Mouse (Mus musculus): ENCODE measurements around the gene Abhd6. TPM values are rescaled to one million over a fixed set of nuclear protein-coding genes. Genes with fewer than 3 reads are reported as not detected.

The Abhd6 gene
- polyA plus RNA-seq, 2 experiments, result 11.2 to 21.8 TPM

DNA sequence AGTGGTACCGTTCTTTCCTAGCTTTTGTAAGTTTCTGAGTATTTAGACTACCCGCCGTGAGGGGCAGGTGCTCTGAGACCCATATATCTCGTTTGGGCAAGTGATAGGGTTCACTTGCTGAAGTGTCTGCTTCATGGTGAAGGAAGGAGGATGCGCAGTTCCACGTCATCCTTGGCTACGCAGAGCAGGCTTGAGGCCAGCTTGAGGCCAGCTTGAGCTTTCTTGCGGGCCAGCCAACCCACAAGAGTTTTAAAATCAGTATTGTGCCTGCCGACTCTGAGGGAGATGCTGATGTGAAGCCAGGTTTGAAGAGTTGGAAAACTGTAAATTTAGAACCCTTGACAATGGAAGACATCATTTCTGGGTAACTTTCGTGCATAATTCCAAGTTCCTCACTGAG is 5.2 kb downstream of the Abhd6 start:
- Histone ChIP-seq H3K36me3 (ENCODE audit: control insufficient read depth, insufficient read depth, low read length) (no peaks in the 10 kb centered on the region), H3K9me3 (ENCODE audit: control insufficient read depth, low read length) (no peaks in the 10 kb centered on the region), H3K27me3 (ENCODE audit: control insufficient read depth, insufficient read depth, low read length) (peaks cover 12% of the 10 kb centered on the region; the same call in 1 of the 2 replicates), H3K4me1 (ENCODE audit: control insufficient read depth, insufficient read depth, low read length) (peaks cover 27% of the 10 kb centered on the region), H3K27ac (replicated peaks; ENCODE audit: low read depth, low read length) (peak overlapping the region; percentile 27; the same call in 1 of the 2 replicates), H3K4me2 (replicated peaks; ENCODE audit: low read depth, low read length, severe bottlenecking) (no peak overlapping the region), H3K4me3 (replicated peaks; ENCODE audit: low read length) (no peak overlapping the region), H3K9ac (ENCODE audit: low read depth, low read length, severe bottlenecking) (no peak overlapping the region)
- 55% methylated on average over 10 of the region's 10 CpGs for WGBS
- ATAC-seq (ENCODE audit: low FRiP score, low read depth) (no peak), DNase-seq (ENCODE audit: low spot score) (no peak)
- no peak for TF ChIP-seq POLR2A (IDR thresholded peaks at IDR 0.05; ENCODE audit: borderline replicate concordance, extremely low read depth, insufficient read depth, insufficient read length)

DNA sequence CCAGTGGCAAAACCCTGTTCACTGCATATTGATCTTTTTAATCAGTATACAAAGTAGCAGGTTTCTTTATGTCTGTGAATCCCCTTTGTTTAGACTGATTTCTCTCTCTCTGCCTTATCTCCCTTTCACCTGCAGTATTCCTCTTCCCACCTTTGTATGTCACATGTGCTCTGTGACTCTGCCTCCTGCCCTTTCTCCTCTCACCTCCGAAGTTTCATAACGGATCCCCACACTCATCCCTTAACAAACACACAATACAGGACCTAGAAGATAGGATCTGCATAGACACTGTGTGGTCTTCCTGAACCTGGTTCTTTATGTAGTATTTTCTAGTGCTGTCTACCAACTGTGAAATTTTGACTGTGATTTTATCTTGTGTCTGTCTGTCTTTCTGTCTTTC is 8.6 kb downstream of the Abhd6 start:
- Histone ChIP-seq H3K4me1 (ENCODE audit: control insufficient read depth, insufficient read depth, low read length) (peaks cover 16% of the 10 kb centered on the region), H3K4me2 (replicated peaks; ENCODE audit: low read depth, low read length, severe bottlenecking) (no peak overlapping the region), H3K4me3 (replicated peaks; ENCODE audit: low read length) (no peak overlapping the region), H3K27me3 (ENCODE audit: control insufficient read depth, insufficient read depth, low read length) (0 out of 2 replicates have a peak, but pooled peaks cover 5% of the 10 kb centered on the region), H3K27ac (replicated peaks; ENCODE audit: low read depth, low read length) (no peak overlapping the region), H3K9ac (ENCODE audit: low read depth, low read length, severe bottlenecking) (no peak overlapping the region), H3K9me3 (ENCODE audit: control insufficient read depth, low read length) (no peaks in the 10 kb centered on the region), H3K36me3 (ENCODE audit: control insufficient read depth, insufficient read depth, low read length) (no peaks in the 10 kb centered on the region)
- no peak for TF ChIP-seq POLR2A (IDR thresholded peaks at IDR 0.05; ENCODE audit: borderline replicate concordance, extremely low read depth, insufficient read depth, insufficient read length)
- WGBS, result 83% methylated on average over 2 of the region's 2 CpGs
- ATAC-seq (ENCODE audit: low FRiP score, low read depth) (no peak), DNase-seq (ENCODE audit: low spot score) (no peak)

DNA sequence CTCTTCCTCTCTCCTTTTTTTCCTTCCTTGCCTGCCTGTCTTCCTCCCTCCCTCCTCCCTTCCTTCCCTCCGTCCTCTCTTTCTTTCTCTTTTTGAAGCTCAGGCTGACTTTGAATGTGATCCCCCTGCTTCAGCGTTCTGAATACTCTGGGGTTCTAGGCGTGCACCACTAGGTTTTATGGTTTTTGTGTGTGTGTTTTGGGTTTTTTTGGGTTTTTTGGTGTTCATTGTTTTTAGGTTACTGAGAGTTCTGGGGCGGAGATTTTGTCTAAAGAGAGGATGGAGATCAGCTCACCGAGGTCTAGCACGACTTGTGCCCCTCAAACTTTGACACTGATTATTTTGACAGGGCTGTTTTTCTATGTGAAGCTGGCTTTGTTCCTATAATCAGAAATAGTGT is 9.2 kb downstream of the Abhd6 start:
- H3K9me3 ChIP-seq (ENCODE audit: control insufficient read depth, low read length), result no peaks in the 10 kb centered on the region
- H3K4me3 ChIP-seq (replicated peaks; ENCODE audit: low read length), result no peak overlapping the region
- DNase-seq (ENCODE audit: low spot score) (no peak), ATAC-seq (ENCODE audit: low FRiP score, low read depth) (no peak)
- H3K9ac ChIP-seq (ENCODE audit: low read depth, low read length, severe bottlenecking), result no peak overlapping the region
- no peak overlapping the region for H3K4me2 ChIP-seq (replicated peaks; ENCODE audit: low read depth, low read length, severe bottlenecking)
- 0 out of 2 replicates have a peak, but pooled peaks cover 5% of the 10 kb centered on the region for H3K27me3 ChIP-seq (ENCODE audit: control insufficient read depth, insufficient read depth, low read length)
- H3K36me3 ChIP-seq (ENCODE audit: control insufficient read depth, insufficient read depth, low read length), result no peaks in the 10 kb centered on the region
- TF ChIP-seq POLR2A (IDR thresholded peaks at IDR 0.05; ENCODE audit: borderline replicate concordance, extremely low read depth, insufficient read depth, insufficient read length), result no peak
- 78% methylated on average over 6 of the region's 6 CpGs for WGBS
- H3K4me1 ChIP-seq (ENCODE audit: control insufficient read depth, insufficient read depth, low read length), result peaks cover 16% of the 10 kb centered on the region
- H3K27ac ChIP-seq (replicated peaks; ENCODE audit: low read depth, low read length), result no peak overlapping the region

DNA sequence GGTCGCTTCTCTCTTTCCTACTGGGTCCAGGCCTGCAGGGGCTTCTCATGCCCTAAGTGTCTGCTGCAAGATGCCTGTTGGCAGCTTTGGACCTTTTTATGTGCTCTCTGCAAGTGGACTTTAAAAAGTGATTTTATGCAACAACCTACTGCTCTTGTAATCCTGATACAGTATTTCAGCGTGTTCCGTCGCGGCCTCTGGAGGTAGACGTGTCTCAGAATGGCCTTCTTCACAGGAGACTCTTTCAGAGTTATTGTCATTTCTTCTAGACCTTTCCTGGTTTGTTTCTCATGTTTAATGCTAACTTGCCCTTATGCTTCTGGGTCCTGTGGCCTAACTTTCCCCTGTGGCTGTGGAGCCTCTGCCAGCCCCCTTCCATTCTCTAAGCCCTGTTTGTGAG is 13.1 kb downstream of the Abhd6 start:
- H3K4me3 ChIP-seq (replicated peaks; ENCODE audit: low read length), result no peak overlapping the region
- ATAC-seq (ENCODE audit: low FRiP score, low read depth) (no peak), DNase-seq (ENCODE audit: low spot score) (no peak)
- H3K27me3 ChIP-seq (ENCODE audit: control insufficient read depth, insufficient read depth, low read length), result no peaks in the 10 kb centered on the region
- H3K9me3 ChIP-seq (ENCODE audit: control insufficient read depth, low read length), result no peaks in the 10 kb centered on the region
- no peak overlapping the region for H3K27ac ChIP-seq (replicated peaks; ENCODE audit: low read depth, low read length)
- no peak overlapping the region for H3K9ac ChIP-seq (ENCODE audit: low read depth, low read length, severe bottlenecking)
- TF ChIP-seq POLR2A (IDR thresholded peaks at IDR 0.05; ENCODE audit: borderline replicate concordance, extremely low read depth, insufficient read depth, insufficient read length), result no peak
- no peaks in the 10 kb centered on the region for H3K36me3 ChIP-seq (ENCODE audit: control insufficient read depth, insufficient read depth, low read length)
- 84% methylated on average over 6 of the region's 6 CpGs for WGBS
- no peak overlapping the region for H3K4me2 ChIP-seq (replicated peaks; ENCODE audit: low read depth, low read length, severe bottlenecking)
- H3K4me1 ChIP-seq (ENCODE audit: control insufficient read depth, insufficient read depth, low read length), result peaks cover under 1% of the 10 kb centered on the region; the same call in 1 of the 2 replicates

DNA sequence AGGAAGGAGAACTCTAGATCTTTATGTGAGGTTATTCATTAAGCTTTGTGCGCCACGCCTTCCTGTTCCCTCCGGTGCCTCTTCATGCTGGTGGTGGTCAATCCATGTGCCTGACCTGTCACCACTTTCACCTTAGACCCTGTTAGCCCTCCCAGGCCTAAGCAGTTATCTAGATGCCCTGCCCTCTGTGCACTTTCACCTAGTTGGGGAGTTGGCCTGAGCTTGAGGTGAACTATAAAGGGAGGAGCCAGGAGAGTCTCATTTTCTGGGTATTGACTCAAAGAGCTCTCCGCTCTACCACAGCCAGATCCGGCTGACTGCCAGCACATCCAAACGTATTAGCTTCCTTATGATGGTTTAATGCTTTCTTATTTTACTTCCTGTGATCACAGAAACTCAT is 13.6 kb downstream of the Abhd6 start:
- no peak overlapping the region for H3K9ac ChIP-seq (ENCODE audit: low read depth, low read length, severe bottlenecking)
- H3K4me1 ChIP-seq (ENCODE audit: control insufficient read depth, insufficient read depth, low read length), result no peaks in the 10 kb centered on the region
- 80% methylated on average over 6 of the region's 6 CpGs for WGBS
- ATAC-seq (ENCODE audit: low FRiP score, low read depth) (no peak), DNase-seq (ENCODE audit: low spot score) (no peak)
- no peak overlapping the region for H3K27ac ChIP-seq (replicated peaks; ENCODE audit: low read depth, low read length)
- no peaks in the 10 kb centered on the region for H3K27me3 ChIP-seq (ENCODE audit: control insufficient read depth, insufficient read depth, low read length)
- H3K36me3 ChIP-seq (ENCODE audit: control insufficient read depth, insufficient read depth, low read length), result no peaks in the 10 kb centered on the region
- H3K9me3 ChIP-seq (ENCODE audit: control insufficient read depth, low read length), result no peaks in the 10 kb centered on the region
- no peak overlapping the region for H3K4me3 ChIP-seq (replicated peaks; ENCODE audit: low read length)
- H3K4me2 ChIP-seq (replicated peaks; ENCODE audit: low read depth, low read length, severe bottlenecking), result no peak overlapping the region
- TF ChIP-seq POLR2A (IDR thresholded peaks at IDR 0.05; ENCODE audit: borderline replicate concordance, extremely low read depth, insufficient read depth, insufficient read length), result no peak

DNA sequence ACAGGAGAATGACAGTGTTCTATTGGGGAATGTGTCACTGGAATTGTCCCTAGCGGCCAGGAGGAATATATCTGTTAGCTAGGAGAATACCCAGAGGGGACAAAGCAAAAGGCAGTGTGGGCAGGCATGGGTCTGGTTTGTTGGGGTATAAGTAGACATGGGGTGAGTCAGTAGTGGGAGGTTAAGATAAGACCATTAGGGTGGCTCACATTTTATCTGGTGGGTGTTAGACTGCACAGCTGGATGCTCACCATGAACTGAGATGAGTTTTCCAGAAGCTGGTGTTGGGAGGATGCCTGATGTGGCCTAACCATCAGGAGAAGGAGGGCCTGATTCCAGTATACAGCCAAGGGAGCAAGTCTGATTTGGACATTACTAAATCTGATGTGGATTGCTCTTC is 14.2 kb downstream of the Abhd6 start:
- no peaks in the 10 kb centered on the region for H3K9me3 ChIP-seq (ENCODE audit: control insufficient read depth, low read length)
- H3K4me3 ChIP-seq (replicated peaks; ENCODE audit: low read length), result no peak overlapping the region
- no peaks in the 10 kb centered on the region for H3K27me3 ChIP-seq (ENCODE audit: control insufficient read depth, insufficient read depth, low read length)
- no peak for ATAC-seq (ENCODE audit: low FRiP score, low read depth)
- no peak overlapping the region for H3K9ac ChIP-seq (ENCODE audit: low read depth, low read length, severe bottlenecking)
- no peaks in the 10 kb centered on the region for H3K36me3 ChIP-seq (ENCODE audit: control insufficient read depth, insufficient read depth, low read length)
- WGBS, result 81% methylated on average over 1 of the region's 1 CpGs
- no peak for TF ChIP-seq POLR2A (IDR thresholded peaks at IDR 0.05; ENCODE audit: borderline replicate concordance, extremely low read depth, insufficient read depth, insufficient read length)
- H3K4me2 ChIP-seq (replicated peaks; ENCODE audit: low read depth, low read length, severe bottlenecking), result no peak overlapping the region
- H3K4me1 ChIP-seq (ENCODE audit: control insufficient read depth, insufficient read depth, low read length), result no peaks in the 10 kb centered on the region
- no peak for DNase-seq (ENCODE audit: low spot score)
- H3K27ac ChIP-seq (replicated peaks; ENCODE audit: low read depth, low read length), result no peak overlapping the region

All from limb, embryonic 14.5 days (tissue).